Mouse (Mus musculus): ENCODE results near the gene Rmdn3.
A peak's percentile ranks its signal among the peaks of the same experiment; 100 is the strongest.

Rmdn3 gene

GRCm38 (mm10) chr2:119156681-119157572, at the start of gene Rmdn3:
Rmdn3 (minus strand) TSS chr2:119157034.
- peak; percentile 95 for DNase-seq

- no peak for DNase-seq
These were observed 47.1 kb upstream of the Rmdn3 start for GRCm38 (mm10) chr2:119203871-119204460.

- DNase-seq = peak; percentile 67
These were observed 46.1 kb upstream of the Rmdn3 start for GRCm38 (mm10) chr2:119202914-119203453.

- DNase-seq = no peak
These were observed 42.1 kb upstream of the Rmdn3 start for GRCm38 (mm10) chr2:119198934-119199333.

DNA sequence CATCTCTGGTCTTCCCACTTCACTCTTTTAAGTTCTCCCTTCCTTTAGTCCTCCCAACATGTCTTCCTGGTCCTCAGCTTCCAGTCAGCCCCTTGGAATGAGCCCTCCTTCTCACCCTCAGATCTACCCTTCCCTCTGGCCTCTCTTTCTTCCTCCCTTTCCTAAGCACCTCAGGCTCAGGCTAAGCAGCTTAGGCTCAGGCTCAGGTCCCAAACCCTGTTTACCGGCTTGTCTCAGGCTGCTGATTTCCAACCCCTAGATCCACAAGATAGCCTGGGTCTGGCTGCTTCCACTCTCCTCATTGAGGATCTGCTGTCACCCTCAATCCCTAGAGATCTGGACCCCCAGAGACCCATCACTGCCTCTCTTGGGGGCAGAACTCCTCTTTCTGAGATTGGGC, 41.2 kb upstream of the Rmdn3 start:
- no peak for DNase-seq

GRCm38 (mm10) chr2:119197493-119197892, 40.7 kb upstream of the Rmdn3 start:
- DNase-seq = no peak

DNA sequence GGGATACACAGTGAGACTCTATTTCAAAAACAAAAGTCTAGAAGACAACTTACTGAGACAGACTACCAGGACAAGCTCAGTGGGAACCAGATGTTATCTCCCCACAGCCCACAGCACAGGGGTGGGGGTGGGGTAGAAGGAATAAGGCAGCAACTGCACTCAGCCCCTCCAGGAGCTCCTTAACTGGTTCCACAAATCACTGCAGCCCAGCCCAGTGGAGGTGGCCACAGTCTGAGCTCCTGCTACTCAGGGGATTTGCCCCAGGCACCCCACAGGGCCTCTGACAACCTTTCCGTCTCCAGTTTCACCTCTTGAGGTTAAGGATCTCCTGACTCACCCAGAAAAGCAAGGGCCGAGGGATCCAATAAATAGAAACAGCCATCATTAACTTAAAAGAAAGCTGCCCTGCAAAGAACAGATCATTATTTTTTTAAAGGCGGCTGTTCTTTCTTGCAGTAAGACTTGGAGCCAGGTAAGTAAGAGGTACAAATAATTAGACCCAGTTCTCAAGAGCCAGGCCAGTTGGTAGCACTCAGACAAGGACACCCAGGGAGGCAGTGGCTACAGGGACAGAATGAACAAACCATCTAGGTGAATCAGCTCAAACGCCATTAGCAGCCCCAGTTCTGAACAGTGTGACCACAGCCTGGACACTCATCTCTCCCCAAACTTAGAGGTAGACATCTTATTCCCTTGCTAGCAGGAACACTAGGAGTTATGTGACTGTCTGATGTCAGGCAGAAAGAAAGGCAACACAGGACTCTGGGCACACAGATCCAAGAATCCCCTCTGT, 39.7 kb upstream of the Rmdn3 start:
- no peak for DNase-seq

DNA sequence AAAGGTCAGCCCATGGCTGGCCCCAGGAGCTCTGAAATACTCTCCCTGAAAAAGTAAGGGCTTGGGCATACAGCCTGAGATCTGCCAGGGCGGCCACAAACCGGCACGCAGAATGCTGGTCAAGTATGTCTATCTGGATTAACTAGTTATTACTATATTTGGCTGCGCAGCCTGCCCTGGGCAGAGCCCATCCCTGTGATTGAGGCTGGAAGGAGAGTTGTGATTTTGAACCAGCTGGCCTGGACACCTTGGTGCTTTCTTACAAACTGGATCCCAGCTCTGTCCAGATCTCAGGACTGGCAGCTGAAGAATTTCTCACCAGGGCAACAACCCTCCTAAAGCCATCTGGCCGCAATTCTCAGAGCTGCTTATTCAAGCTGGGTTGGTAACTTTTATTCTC, 37.3 kb upstream of the Rmdn3 start:
- no peak for DNase-seq

DNA sequence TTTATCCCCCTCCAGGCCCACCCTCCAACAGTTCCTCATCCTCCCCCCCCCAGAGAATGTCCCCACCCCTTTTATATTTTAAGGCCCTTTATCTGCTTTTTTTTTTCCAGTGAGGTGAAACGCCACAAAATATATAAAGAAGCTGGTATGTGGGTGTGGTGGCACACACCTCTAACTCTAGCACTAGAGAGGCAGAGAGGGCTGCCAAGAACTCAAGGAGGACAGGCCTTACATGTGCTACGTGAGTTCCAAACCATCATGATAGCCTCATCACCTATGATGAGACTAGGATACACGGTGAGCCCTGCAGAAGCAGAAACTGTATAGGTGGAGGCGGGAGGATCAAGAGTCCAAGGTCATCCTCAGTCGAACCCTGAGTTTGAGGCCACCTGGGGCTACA, 34.1 kb upstream of the Rmdn3 start:
- no peak for DNase-seq

DNA sequence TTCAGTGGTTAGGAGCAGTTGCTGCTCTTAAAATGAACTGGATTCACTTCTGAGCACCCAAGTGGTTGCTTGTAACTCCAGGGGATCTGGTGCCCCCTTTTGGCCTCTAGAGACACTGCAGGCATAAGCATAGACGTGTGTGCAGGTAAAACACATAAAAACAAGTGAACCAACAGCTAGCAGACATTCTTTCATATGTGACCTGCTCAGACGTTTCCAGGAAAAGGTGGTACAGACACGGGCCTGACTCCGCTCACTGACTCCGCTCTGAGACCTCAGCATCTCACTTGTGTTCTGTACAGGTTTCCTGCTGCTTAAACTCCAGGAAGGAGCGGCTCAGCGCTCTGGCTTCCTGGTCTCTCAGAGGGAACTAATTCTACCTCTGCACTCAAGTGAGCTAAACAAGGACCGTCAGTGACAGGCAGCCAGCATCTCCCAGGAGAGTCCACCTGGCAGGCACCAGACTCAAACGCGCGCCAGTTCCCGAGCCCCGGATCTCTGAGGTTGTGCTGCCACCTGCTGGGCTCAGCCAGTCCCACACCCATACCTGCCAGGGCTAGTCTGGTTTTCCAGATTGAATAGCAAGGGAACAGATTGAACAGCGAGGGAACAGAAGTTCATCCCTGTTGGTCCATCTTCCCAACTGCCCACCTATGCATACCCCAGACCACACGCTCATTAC, 32.3 kb upstream of the Rmdn3 start:
- DNase-seq = peak; percentile 91

DNA sequence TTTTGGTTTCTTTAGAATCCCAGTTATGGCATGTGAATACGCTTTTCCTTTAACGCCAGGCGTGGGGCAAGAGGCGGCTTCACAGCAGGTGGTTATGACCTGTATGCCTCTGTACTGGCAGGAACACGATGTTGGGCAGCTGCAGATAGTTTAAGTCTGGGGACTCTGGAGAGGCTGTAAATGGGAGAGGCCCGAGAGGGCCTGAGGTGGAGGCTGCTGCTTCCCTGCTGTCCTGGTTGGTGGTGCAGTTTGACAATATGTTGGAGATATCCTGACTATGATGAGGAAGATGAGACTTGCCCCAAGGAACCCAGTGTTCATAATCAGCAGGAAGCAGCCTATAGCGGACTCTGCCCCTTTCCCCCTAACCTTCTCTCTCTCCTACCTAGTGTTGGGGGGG, 26.1 kb upstream of the Rmdn3 start:
- DNase-seq = no peak

DNA sequence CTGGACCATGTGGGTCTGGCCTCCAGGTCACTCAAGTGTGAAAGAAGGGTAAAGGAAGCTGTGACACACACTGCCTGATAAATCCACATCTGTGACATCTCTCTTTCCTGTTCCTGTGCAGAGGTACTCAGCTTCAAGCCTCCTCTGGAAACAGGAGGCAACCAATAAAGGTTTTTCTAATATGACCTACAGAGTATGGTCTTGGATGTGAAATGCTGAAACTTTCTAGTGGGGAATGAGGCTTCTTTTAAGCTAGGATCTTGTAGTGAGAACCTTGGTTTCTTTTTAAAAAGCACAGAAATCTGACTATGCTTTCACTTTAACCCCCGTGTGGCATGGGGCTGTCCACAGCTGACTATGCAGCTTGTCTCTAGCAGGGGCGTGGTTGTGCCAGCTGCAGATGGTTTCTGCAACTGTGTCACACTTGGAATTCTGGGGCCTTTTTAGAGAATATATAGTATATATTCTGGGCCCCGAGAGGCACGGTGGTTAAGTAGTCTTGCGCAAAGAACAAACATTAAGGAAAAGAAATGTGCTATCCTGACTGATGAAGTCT, 20.6 kb upstream of the Rmdn3 start:
- no peak for DNase-seq

- DNase-seq = no peak
These were observed 19.9 kb upstream of the Rmdn3 start for GRCm38 (mm10) chr2:119176761-119177160.

DNA sequence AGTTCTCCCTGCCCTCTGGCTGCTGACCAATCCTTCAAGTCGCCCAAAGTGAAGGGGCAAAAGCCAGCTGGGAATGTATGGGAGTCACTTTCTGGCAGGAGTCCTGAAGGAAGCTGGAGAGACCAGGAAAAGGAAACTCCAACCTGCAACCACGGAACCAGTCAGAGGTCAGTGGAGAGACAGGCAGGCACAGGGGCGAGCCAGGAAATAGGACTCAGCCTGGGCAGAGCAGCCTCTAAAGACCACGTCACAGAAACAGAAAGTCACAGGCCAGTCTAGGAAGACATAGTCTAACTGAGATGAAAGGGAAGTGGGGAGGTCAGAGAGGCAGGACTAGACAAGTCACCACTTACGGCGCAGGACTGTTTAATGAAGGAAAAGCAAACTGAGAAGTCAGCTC, 18.8 kb upstream of the Rmdn3 start:
- no peak for DNase-seq

DNA sequence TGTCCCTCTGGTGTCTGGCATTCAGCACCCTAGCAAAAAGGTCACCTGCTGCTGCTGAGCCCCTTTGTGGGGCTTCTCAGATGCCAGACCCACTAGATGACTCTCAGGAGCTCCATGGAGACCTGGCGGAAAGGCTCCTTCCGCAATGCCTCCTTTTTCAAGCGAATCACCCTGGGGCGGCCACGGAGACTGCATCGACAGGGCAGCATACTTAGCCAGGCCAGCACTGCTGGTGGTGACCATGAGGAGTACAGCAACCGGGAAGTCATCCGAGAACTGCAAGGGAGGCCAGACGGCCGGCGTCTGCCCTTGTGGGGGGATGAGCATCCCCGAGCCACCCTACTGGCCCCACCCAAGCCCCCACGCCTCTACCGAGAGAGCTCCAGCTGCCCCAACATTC, 18.0 kb upstream of the Rmdn3 start:
- no peak for DNase-seq

DNA sequence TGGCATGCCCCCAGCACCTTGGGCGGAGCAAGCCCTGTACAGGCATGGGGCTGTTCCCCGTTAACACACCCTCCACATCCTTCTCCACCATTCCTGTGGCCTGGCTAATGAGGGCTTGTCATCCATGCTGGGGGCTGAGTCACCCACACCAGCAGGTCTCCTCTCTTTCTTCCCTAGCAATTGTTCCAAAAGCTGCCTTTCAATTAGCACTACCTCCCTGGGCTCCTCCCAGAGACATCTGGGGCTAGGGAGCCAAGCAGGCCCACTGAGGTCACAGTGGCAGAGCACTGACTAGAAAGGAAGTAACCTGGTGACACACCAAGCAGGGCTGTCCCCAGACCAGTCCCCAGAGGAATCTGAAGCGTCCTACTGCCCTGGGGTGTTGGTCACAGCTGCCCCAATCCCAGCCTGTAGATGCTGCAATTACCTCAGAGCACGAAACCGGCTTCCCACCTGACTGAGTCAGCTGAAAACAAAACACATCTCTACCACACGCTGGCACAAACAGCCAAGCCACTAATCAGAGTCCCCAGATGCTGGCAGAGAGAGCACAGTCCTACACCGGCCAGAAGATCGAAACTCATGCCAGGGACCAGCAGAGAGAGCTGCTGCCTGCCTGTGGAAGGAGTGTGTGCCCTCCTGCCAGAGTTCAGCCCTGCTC, 17.3 kb upstream of the Rmdn3 start, which contains the start of gene Gm14137:
Gene Gm14137 (plus strand): TSS at position 519 of the 661 bp plus-strand sequence.
- DNase-seq = no peak

- peak; percentile 78 for DNase-seq
These were observed 16.2 kb upstream of the Rmdn3 start for GRCm38 (mm10) chr2:119172862-119173576.

- DNase-seq = no peak
These were observed 15.6 kb upstream of the Rmdn3 start for GRCm38 (mm10) chr2:119172446-119172845.

DNA sequence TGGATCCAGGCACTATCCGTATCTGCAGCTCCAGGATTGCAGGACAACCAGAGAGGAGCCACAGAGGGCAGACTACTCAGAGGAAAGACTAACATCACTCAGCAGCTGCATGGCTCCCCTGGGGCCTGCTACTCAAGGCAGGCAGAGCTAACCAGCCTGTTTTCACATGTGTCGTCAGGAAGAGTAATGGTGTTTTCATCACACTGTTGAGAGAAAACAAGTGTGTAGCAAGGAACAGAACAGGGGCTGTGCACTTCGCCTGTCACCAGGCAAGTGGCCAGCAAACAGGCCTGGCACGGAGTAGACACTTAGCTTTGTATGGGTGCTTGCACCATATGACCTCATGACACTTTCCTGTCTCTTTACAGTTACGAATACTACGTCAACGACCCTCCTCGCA, 14.7 kb upstream of the Rmdn3 start:
- DNase-seq = no peak

- no peak for DNase-seq
These were observed 13.4 kb upstream of the Rmdn3 start for GRCm38 (mm10) chr2:119170282-119170681.

DNA sequence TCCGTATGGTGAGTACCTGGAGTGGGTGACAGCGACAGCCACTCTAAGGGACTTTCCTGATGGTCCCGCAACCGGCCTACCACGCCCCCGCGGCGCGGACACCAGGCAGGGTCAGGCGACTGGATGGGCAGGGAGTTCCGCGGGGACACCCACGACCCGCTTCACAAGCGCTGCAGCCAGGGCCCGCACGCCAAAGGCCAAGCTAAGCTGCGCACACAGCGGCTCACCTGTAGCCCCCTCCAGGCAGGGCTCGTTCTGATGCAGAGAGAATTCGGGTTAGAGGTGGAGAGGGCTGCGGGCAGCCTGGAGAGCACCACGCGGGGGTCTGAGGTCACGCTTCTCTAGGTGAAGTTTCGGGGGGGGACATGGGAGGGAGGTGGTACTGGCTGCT, 11.0 kb upstream of the Rmdn3 start:
- DNase-seq = no peak
